Mouse (Mus musculus): ENCODE measurements around the gene Kcnf1. TPM values are rescaled to one million over a fixed set of nuclear protein-coding genes. Genes with fewer than 3 reads are reported as not detected.
"Not testable (repeated sequence)": the region's sequence is repeated elsewhere in the genome, so short reads cannot be mapped to it uniquely, and the experiment has no call there.

Gene Kcnf1
- polyA plus RNA-seq, 1 experiment from 2014 or later: 0.30 TPM

- no peak for ATAC-seq (ENCODE audit: low FRiP score, low TSS enrichment)
- no peaks in the 10 kb centered on the region for H3K4me1 ChIP-seq (ENCODE audit: control insufficient read depth, insufficient read depth, low read length)
- H3K27me3 ChIP-seq (ENCODE audit: control insufficient read depth, insufficient read depth, low read length): no peaks in the 10 kb centered on the region
- no peak overlapping the region for H3K27ac ChIP-seq (ENCODE audit: low read depth, low read length)
- H3K4me3 ChIP-seq (ENCODE audit: low read length): no peak overlapping the region
- WGBS: 24% methylated on average over 2 of the region's 2 CpGs
- no peak overlapping the region for H3K9ac ChIP-seq (ENCODE audit: low read depth, low read length)
- no peak overlapping the region for H3K4me2 ChIP-seq (replicated peaks; ENCODE audit: low read depth, low read length)
- no peaks in the 10 kb centered on the region for H3K9me3 ChIP-seq (ENCODE audit: control insufficient read depth, low read length)
- no peaks in the 10 kb centered on the region for H3K36me3 ChIP-seq (ENCODE audit: control insufficient read depth, insufficient read depth, low read length)
Measured at GRCm38 (mm10) chr12:17141791-17142190, 34.9 kb downstream of the Kcnf1 start.

DNA sequence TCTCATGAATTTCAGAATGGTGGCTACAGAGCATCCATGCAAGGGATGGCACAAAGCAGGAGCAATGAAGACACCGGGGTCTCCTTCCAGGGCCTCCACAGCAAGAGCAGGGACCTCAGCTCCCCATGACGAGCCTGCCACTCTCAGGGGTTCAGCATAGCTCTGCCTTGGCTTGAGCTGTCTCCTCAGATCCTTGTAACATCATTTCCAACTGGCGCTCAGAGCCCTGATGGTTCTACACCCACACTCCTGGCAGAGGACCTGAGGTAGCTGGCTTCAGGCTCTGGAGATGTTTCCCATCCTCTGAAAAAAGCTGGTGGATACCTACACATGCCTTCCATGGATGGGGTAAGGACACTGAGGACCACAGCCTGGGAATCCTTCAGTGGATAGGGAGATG lies 36.3 kb downstream of the Kcnf1 start:
- Histone ChIP-seq H3K9me3 (ENCODE audit: control insufficient read depth, low read length) (no peaks in the 10 kb centered on the region), H3K27me3 (ENCODE audit: control insufficient read depth, insufficient read depth, low read length) (no peaks in the 10 kb centered on the region), H3K9ac (ENCODE audit: low read depth, low read length) (no peak overlapping the region), H3K4me2 (replicated peaks; ENCODE audit: low read depth, low read length) (no peak overlapping the region), H3K4me3 (ENCODE audit: low read length) (no peak overlapping the region), H3K36me3 (ENCODE audit: control insufficient read depth, insufficient read depth, low read length) (no peaks in the 10 kb centered on the region), H3K27ac (ENCODE audit: low read depth, low read length) (no peak overlapping the region), H3K4me1 (ENCODE audit: control insufficient read depth, insufficient read depth, low read length) (no peaks in the 10 kb centered on the region)
- 87% methylated on average over 3 of the region's 3 CpGs for WGBS
- no peak for ATAC-seq (ENCODE audit: low FRiP score, low TSS enrichment)

DNA sequence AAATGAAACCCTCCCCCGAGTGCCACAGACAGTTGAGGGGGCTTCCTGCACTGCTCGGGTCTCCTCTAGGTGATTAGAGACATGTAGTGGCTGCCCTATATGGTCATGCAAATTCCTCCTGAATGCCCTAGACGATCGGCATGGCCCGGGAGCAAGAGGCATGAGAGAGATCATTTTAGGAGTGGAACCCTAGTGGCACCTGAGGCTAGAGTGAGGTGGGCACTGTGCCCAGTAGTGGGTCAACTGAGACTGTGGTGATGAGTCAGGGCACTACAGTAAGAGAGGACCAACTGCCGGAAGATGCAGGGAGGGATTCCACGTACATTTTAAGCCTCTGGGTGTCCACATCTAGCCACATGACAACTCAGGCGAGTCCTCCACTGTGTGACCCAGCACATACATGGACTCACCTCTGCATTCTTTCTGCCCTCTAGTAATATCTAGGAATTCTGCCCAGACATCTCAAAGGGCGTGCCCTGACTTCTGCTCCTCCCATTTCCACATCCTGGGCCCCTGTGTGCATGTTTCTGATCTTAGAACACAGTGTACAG lies 42.1 kb downstream of the Kcnf1 start:
- Histone ChIP-seq H3K27ac (ENCODE audit: low read depth, low read length) (no peak overlapping the region), H3K36me3 (ENCODE audit: control insufficient read depth, insufficient read depth, low read length) (no peaks in the 10 kb centered on the region)
- 71% methylated on average over 9 of the region's 9 CpGs for WGBS

DNA sequence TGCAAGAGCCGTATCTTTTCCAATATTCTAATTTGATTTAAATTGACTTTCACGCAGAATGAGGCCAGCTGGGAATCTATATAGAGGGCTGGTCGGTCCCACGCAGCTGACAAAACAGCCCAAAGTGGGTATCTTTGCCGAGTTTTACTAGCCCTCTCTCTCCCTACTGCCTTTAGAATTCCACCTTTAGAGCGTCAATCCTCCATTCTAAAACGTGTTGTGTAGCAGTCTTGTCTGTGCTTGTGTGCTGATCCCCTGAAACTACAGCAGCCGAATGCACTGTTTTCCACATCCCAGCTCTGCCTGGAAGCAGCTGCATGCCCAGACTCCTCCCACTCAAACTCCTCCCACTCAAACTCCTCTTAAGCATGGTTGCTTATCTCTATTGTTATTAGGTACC lies 44.4 kb downstream of the Kcnf1 start:
- no peak for ATAC-seq (ENCODE audit: low FRiP score, low TSS enrichment)
- H3K4me2 ChIP-seq (replicated peaks; ENCODE audit: low read depth, low read length): no peak overlapping the region
- no peaks in the 10 kb centered on the region for H3K27me3 ChIP-seq (ENCODE audit: control insufficient read depth, insufficient read depth, low read length)
- 75% methylated on average over 8 of the region's 8 CpGs for WGBS
- H3K36me3 ChIP-seq (ENCODE audit: control insufficient read depth, insufficient read depth, low read length): no peaks in the 10 kb centered on the region
- no peaks in the 10 kb centered on the region for H3K9me3 ChIP-seq (ENCODE audit: control insufficient read depth, low read length)
- H3K9ac ChIP-seq (ENCODE audit: low read depth, low read length): no peak overlapping the region
- H3K4me3 ChIP-seq (ENCODE audit: low read length): no peak overlapping the region
- H3K4me1 ChIP-seq (ENCODE audit: control insufficient read depth, insufficient read depth, low read length): no peaks in the 10 kb centered on the region
- no peak overlapping the region for H3K27ac ChIP-seq (ENCODE audit: low read depth, low read length)

More for the DNA sequence above, 42.1 kb downstream of the Kcnf1 start:
- no peak overlapping the region for H3K4me3 ChIP-seq (ENCODE audit: low read length)
- ATAC-seq (ENCODE audit: low FRiP score, low TSS enrichment): no peak
- H3K9me3 ChIP-seq (ENCODE audit: control insufficient read depth, low read length): no peaks in the 10 kb centered on the region
- no peaks in the 10 kb centered on the region for H3K27me3 ChIP-seq (ENCODE audit: control insufficient read depth, insufficient read depth, low read length)
- no peak overlapping the region for H3K9ac ChIP-seq (ENCODE audit: low read depth, low read length)
- H3K4me1 ChIP-seq (ENCODE audit: control insufficient read depth, insufficient read depth, low read length): no peaks in the 10 kb centered on the region
- no peak overlapping the region for H3K4me2 ChIP-seq (replicated peaks; ENCODE audit: low read depth, low read length)

DNA sequence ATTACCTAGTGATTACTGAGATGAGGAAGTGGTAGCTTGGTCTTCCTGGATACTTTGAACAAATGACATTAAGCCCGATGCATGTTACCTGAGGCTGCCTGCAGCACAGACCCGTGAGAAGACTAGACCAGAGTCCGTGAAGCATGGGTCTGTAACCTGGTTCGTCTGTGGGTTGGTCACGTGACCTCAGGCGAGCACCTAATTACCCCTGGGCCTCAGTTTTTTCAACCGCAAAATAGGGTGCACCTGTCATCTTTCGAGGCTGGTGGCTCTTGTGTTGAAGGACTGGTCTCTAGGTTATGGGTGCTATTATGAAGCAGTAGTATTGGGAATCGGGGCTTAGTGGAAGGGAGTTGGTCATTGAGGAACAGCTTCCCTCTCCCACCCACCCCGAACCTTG lies 45.1 kb downstream of the Kcnf1 start:
- Histone ChIP-seq H3K9ac (ENCODE audit: low read depth, low read length) (no peak overlapping the region), H3K9me3 (ENCODE audit: control insufficient read depth, low read length) (no peaks in the 10 kb centered on the region), H3K4me2 (replicated peaks; ENCODE audit: low read depth, low read length) (no peak overlapping the region), H3K4me1 (ENCODE audit: control insufficient read depth, insufficient read depth, low read length) (no peaks in the 10 kb centered on the region), H3K27me3 (ENCODE audit: control insufficient read depth, insufficient read depth, low read length) (no peaks in the 10 kb centered on the region), H3K36me3 (ENCODE audit: control insufficient read depth, insufficient read depth, low read length) (no peaks in the 10 kb centered on the region), H3K27ac (ENCODE audit: low read depth, low read length) (no peak overlapping the region), H3K4me3 (ENCODE audit: low read length) (no peak overlapping the region)
- WGBS: 89% methylated on average over 10 of the region's 10 CpGs
- no peak for ATAC-seq (ENCODE audit: low FRiP score, low TSS enrichment)

- not testable (repeated sequence) for H3K27ac ChIP-seq (ENCODE audit: low read depth, low read length); H3K9ac ChIP-seq (ENCODE audit: low read depth, low read length); H3K4me2 ChIP-seq (replicated peaks; ENCODE audit: low read depth, low read length); H3K9me3 ChIP-seq (ENCODE audit: control insufficient read depth, low read length); H3K4me1 ChIP-seq (ENCODE audit: control insufficient read depth, insufficient read depth, low read length); H3K27me3 ChIP-seq (ENCODE audit: control insufficient read depth, insufficient read depth, low read length); H3K36me3 ChIP-seq (ENCODE audit: control insufficient read depth, insufficient read depth, low read length); ATAC-seq (ENCODE audit: low FRiP score, low TSS enrichment); H3K4me3 ChIP-seq (ENCODE audit: low read length)
- WGBS: 100% methylated on average over 8 of the region's 12 CpGs
Measured at GRCm38 (mm10) chr12:17122881-17123280, 53.8 kb downstream of the Kcnf1 start.

Other genes with a start within 250 kb of the Kcnf1 start
- 2.5 and 3.0 TPM in 2 replicates for gene Pqlc3, start 176.5 kb downstream of the Kcnf1 start, polyA plus RNA-seq (2014; fragmentation: Nextera tagmentation; extraction: Ambion mirVana)
- gene 2410004P03Rik, start 165.2 kb downstream of the Kcnf1 start, polyA plus RNA-seq (2014; fragmentation: Nextera tagmentation; extraction: Ambion mirVana): 0.14 and 0.63 TPM in 2 replicates
- gene Pdia6, start 89.7 kb upstream of the Kcnf1 start, polyA plus RNA-seq (2014; fragmentation: Nextera tagmentation; extraction: Ambion mirVana): 502 and 534 TPM in 2 replicates
- gene Atp6v1c2, start 152.5 kb upstream of the Kcnf1 start, polyA plus RNA-seq (2014; fragmentation: Nextera tagmentation; extraction: Ambion mirVana): 0.53 and 1.0 TPM in 2 replicates
- gene Nol10, start 171.6 kb upstream of the Kcnf1 start, polyA plus RNA-seq (2014; fragmentation: Nextera tagmentation; extraction: Ambion mirVana): 22.0 and 31.0 TPM in 2 replicates